In genomic region chr12:37188940-37189488, GRCm38 (mm10) we compare ENCODE assay signal across 28 mouse cellular contexts. TPM values are rescaled to one million over a fixed set of nuclear protein-coding genes. Genes with fewer than 3 reads are reported as not detected.
DNase-seq lines count a peak whose midpoint lies in the region; ATAC-seq and TF ChIP-seq lines count a peak whose summit lies in the region.
"Had no signal": no experiment of that assay in that cellular context is flagged by ENCODE, and none has a peak within 500 bp of the region (broad histone marks: within the 10 kb centered on the region; RNA-seq: fewer than 3 reads in every experiment).

No protein-coding gene starts in this region.

- TF ChIP-seq CTCF in forebrain, postnatal 0 days (IDR thresholded peaks at IDR 0.05; ENCODE audit: low read depth): no peak

- ATAC-seq in forebrain, postnatal 0 days: no peak; the same call in 1 of the 2 replicates
- no peak for ATAC-seq in embryonic facial prominence, embryonic 14.5 days (ENCODE audit: low read depth)
- ATAC-seq: CD4-positive, CD25-positive, alpha-beta regulatory T cell, adult 4 months; inflammation-experienced regulatory T-cells, adult 6 months; midbrain, embryonic 15.5 days had no signal

- H3K27ac ChIP-seq in forebrain, postnatal 0 days (ENCODE audit: low read depth, low read length): no peak overlapping the region
- no peak overlapping the region for H3K27ac ChIP-seq in forebrain, embryonic 10.5 days
- H3K27ac ChIP-seq in embryonic facial prominence, embryonic 14.5 days (replicated peaks; ENCODE audit: low read depth, low read length): no peak overlapping the region
- H3K27ac ChIP-seq: gastrocnemius, adult 2 months; hindbrain, embryonic 13.5 days; limb, embryonic 15.5 days; liver, embryonic 15.5 days; lung, embryonic 15.5 days; macrophage; midbrain, embryonic 15.5 days; neural tube, embryonic 12.5 days had no signal

- no peaks in the 10 kb centered on the region for H3K4me1 ChIP-seq in forebrain, postnatal 0 days (ENCODE audit: insufficient read depth)
- no peaks in the 10 kb centered on the region for H3K4me1 ChIP-seq in forebrain, embryonic 10.5 days
- H3K4me1 ChIP-seq in embryonic facial prominence, embryonic 14.5 days (ENCODE audit: control insufficient read depth, insufficient read depth, low read length): no peaks in the 10 kb centered on the region
- H3K4me1 ChIP-seq: hindbrain, embryonic 13.5 days; limb, embryonic 15.5 days; liver, embryonic 15.5 days; lung, embryonic 15.5 days; midbrain, embryonic 15.5 days; neural tube, embryonic 12.5 days had no signal

- H3K27me3 ChIP-seq in forebrain, postnatal 0 days (ENCODE audit: insufficient read depth, low read length): no peaks in the 10 kb centered on the region
- H3K27me3 ChIP-seq in forebrain, embryonic 10.5 days (ENCODE audit: poor library complexity, severe bottlenecking): no peaks in the 10 kb centered on the region
- no peaks in the 10 kb centered on the region for H3K27me3 ChIP-seq in embryonic facial prominence, embryonic 14.5 days (replicated peaks; ENCODE audit: control insufficient read depth, insufficient read depth, low read length)
- H3K27me3 ChIP-seq: hindbrain, embryonic 13.5 days; limb, embryonic 15.5 days; liver, embryonic 15.5 days; lung, embryonic 15.5 days; midbrain, embryonic 15.5 days; neural tube, embryonic 12.5 days had no signal

- no peaks in the 10 kb centered on the region for H3K36me3 ChIP-seq in forebrain, postnatal 0 days (ENCODE audit: insufficient read depth)
- no peaks in the 10 kb centered on the region for H3K36me3 ChIP-seq in forebrain, embryonic 10.5 days (replicated peaks)
- no peaks in the 10 kb centered on the region for H3K36me3 ChIP-seq in embryonic facial prominence, embryonic 14.5 days (ENCODE audit: control insufficient read depth, insufficient read depth, low read length)
- H3K36me3 ChIP-seq: hindbrain, embryonic 13.5 days; limb, embryonic 15.5 days; liver, embryonic 15.5 days; lung, embryonic 15.5 days; midbrain, embryonic 15.5 days; neural tube, embryonic 12.5 days had no signal

- H3K9ac ChIP-seq in forebrain, postnatal 0 days: no peak overlapping the region
- no peak overlapping the region for H3K9ac ChIP-seq in embryonic facial prominence, embryonic 14.5 days (ENCODE audit: low read depth, low read length)
- H3K9ac ChIP-seq: hindbrain, embryonic 13.5 days; limb, embryonic 15.5 days; liver, embryonic 15.5 days; lung, embryonic 15.5 days; midbrain, embryonic 15.5 days; neural tube, embryonic 12.5 days had no signal

- whole genome bisulfite sequencing in forebrain, postnatal 0 days: 25% methylated on average over 5 of the region's 5 CpGs
- WGBS in forebrain, embryonic 10.5 days: 89% methylated on average over 5 of the region's 5 CpGs
- 25% methylated on average over 5 of the region's 5 CpGs for WGBS in embryonic facial prominence, embryonic 14.5 days

- H3K4me2 ChIP-seq in forebrain, postnatal 0 days (ENCODE audit: low read depth): no peak overlapping the region
- H3K4me2 ChIP-seq in embryonic facial prominence, embryonic 14.5 days (ENCODE audit: low read depth, low read length): no peak overlapping the region
- H3K4me2 ChIP-seq: heart, embryonic 11.5 days; hindbrain, embryonic 13.5 days; limb, embryonic 15.5 days; liver, embryonic 15.5 days; lung, embryonic 15.5 days; midbrain, embryonic 15.5 days; neural tube, embryonic 12.5 days had no signal

- H3K9me3 ChIP-seq in forebrain, postnatal 0 days (ENCODE audit: low read length): no peaks in the 10 kb centered on the region
- H3K9me3 ChIP-seq in forebrain, embryonic 10.5 days: no peaks in the 10 kb centered on the region
- H3K9me3 ChIP-seq in embryonic facial prominence, embryonic 14.5 days (ENCODE audit: control insufficient read depth, low read length): no peaks in the 10 kb centered on the region
- H3K9me3 ChIP-seq: hindbrain, embryonic 13.5 days; limb, embryonic 15.5 days; liver, embryonic 15.5 days; lung, embryonic 15.5 days; midbrain, embryonic 15.5 days; neural tube, embryonic 12.5 days had no signal

- DNase-seq in forebrain, postnatal 0 days: peak; percentile 33
- DNase-seq in forebrain, embryonic 10.5 days (ENCODE audit: extremely low spot score, low spot score): no peak
- DNase-seq in lung, postnatal 10 days: peak; percentile 2
- no peak for DNase-seq in lung, postnatal 4 days
- DNase-seq in embryonic facial prominence, embryonic 14.5 days (ENCODE audit: low spot score): peak; percentile 52
- DNase-seq in layer of hippocampus, adult 8-10 months (ENCODE audit: low spot score in 2 of 2): no peak
- DNase-seq in right cerebral cortex, postnatal 25 days: no peak
- DNase-seq: adrenal gland, postnatal 14 days; cerebellum, adult 18-20 months; cerebellum, postnatal 10 days; gastrocnemius, adult 2 months; gastrocnemius, postnatal 36 days; heart, adult 18-20 months; heart, postnatal 36 days; kidney, adult 11 months; kidney, postnatal 14 days; thymus, postnatal 4 days had no signal

- H3K4me3 ChIP-seq in forebrain, postnatal 0 days (ENCODE audit: low read depth, low read length): no peak overlapping the region
- no peak overlapping the region for H3K4me3 ChIP-seq in forebrain, embryonic 10.5 days
- no peak overlapping the region for H3K4me3 ChIP-seq in embryonic facial prominence, embryonic 14.5 days (ENCODE audit: low read depth, low read length)
- H3K4me3 ChIP-seq: gastrocnemius, adult 2 months; hindbrain, embryonic 13.5 days; limb, embryonic 15.5 days; liver, embryonic 15.5 days; lung, embryonic 15.5 days; midbrain, embryonic 15.5 days; myocyte; neural tube, embryonic 12.5 days had no signal

RNA-seq across cellular contexts. Expression of gene Agmo, which starts 52.4 kb away (rescaled TPM):
- 1.5 and 2.1 TPM in 2 replicates for total RNA-seq in forebrain, postnatal 0 days (2014; rRNA removed)
- 1.6 and 1.7 TPM in 2 replicates for polyA plus RNA-seq in forebrain, postnatal 0 days (2015; fragmentation: Nextera tagmentation; extraction: Ambion mirVana)
- polyA plus RNA-seq in forebrain, embryonic 10.5 days (2016; fragmentation: Nextera tagmentation; extraction: Ambion mirVana): 0.21 and 0.28 TPM in 2 replicates
- polyA plus RNA-seq in embryonic facial prominence, embryonic 14.5 days (2014; fragmentation: Nextera tagmentation; extraction: Ambion mirVana): 0.54 and 1.6 TPM in 2 replicates
- 1 to 10 TPM; 4.5 to 6.6 (median 6.4) TPM for total RNA-seq in layer of hippocampus, adult 8-10 months (2022)
- polyA plus RNA-seq: myocyte had no signal

Comparison
In these comparisons a context has a peak if more than half of its experiments do, and no peak if none do; other contexts are left out.
1. DNase-seq: peak in forebrain, postnatal 0 days (single experiment), lung, postnatal 10 days (single experiment) and embryonic facial prominence, embryonic 14.5 days (single experiment); none in forebrain, embryonic 10.5 days (single experiment), lung, postnatal 4 days (0 of 2), layer of hippocampus, adult 8-10 months (0 of 2) and right cerebral cortex, postnatal 25 days (single experiment).